Mouse (Mus musculus): Measurements from ENCODE around the gene Fbxo48.

The Fbxo48 gene

GRCm38 (mm10) chr11:16950976-16951760, at the start of gene Fbxo48:
Fbxo48 (plus strand) TSS chr11:16951375.
- DNase-seq (ENCODE audit: low read depth, low spot score), result peak; percentile 99

GRCm38 (mm10) chr11:16904302-16905011, 46.7 kb upstream of the Fbxo48 start:
- no peak for DNase-seq (ENCODE audit: low read depth, low spot score)

GRCm38 (mm10) chr11:16905012-16905332, 46.2 kb upstream of the Fbxo48 start:
- no peak for DNase-seq (ENCODE audit: low read depth, low spot score)

- no peak for DNase-seq (ENCODE audit: low read depth, low spot score)
These were observed 44.6 kb upstream of the Fbxo48 start for GRCm38 (mm10) chr11:16906530-16906929.

- no peak for DNase-seq (ENCODE audit: low read depth, low spot score)
These were observed 43.6 kb upstream of the Fbxo48 start for GRCm38 (mm10) chr11:16907517-16908129.

- DNase-seq (ENCODE audit: low read depth, low spot score), result no peak
These were observed 36.4 kb upstream of the Fbxo48 start for GRCm38 (mm10) chr11:16914756-16915155.

- peak; percentile 29 for DNase-seq (ENCODE audit: low read depth, low spot score)
These were observed 35.3 kb upstream of the Fbxo48 start for GRCm38 (mm10) chr11:16915850-16916249.

- DNase-seq (ENCODE audit: low read depth, low spot score), result no peak
These were observed 33.7 kb upstream of the Fbxo48 start for GRCm38 (mm10) chr11:16917512-16917911.

GRCm38 (mm10) chr11:16932159-16932558, 19.0 kb upstream of the Fbxo48 start:
- DNase-seq (ENCODE audit: low read depth, low spot score), result no peak

GRCm38 (mm10) chr11:16935577-16936236, 15.5 kb upstream of the Fbxo48 start:
- no peak for DNase-seq (ENCODE audit: low read depth, low spot score)

- no peak for DNase-seq (ENCODE audit: low read depth, low spot score)
These were observed 9.9 kb upstream of the Fbxo48 start for GRCm38 (mm10) chr11:16941103-16941793.

- no peak for DNase-seq (ENCODE audit: low read depth, low spot score)
These were observed 9.2 kb upstream of the Fbxo48 start for GRCm38 (mm10) chr11:16941973-16942452.

GRCm38 (mm10) chr11:16943016-16943415, 8.2 kb upstream of the Fbxo48 start:
- DNase-seq (ENCODE audit: low read depth, low spot score), result no peak

GRCm38 (mm10) chr11:16948756-16949155, 2.4 kb upstream of the Fbxo48 start:
- peak; percentile 42 for DNase-seq (ENCODE audit: low read depth, low spot score)

GRCm38 (mm10) chr11:16950226-16950975, 774 bp upstream of the Fbxo48 start:
- DNase-seq (ENCODE audit: low read depth, low spot score), result no peak

GRCm38 (mm10) chr11:16951761-16952010, 511 bp downstream of the Fbxo48 start:
- no peak for DNase-seq (ENCODE audit: low read depth, low spot score)

GRCm38 (mm10) chr11:16956115-16956862, 5.1 kb downstream of the Fbxo48 start:
- no peak for DNase-seq (ENCODE audit: low read depth, low spot score)

GRCm38 (mm10) chr11:16957030-16957429, 5.9 kb downstream of the Fbxo48 start:
- no peak for DNase-seq (ENCODE audit: low read depth, low spot score)

GRCm38 (mm10) chr11:16958520-16958919, 7.3 kb downstream of the Fbxo48 start:
- DNase-seq (ENCODE audit: low read depth, low spot score), result no peak

GRCm38 (mm10) chr11:16967806-16968205, 16.6 kb downstream of the Fbxo48 start:
- peak; percentile 41 for DNase-seq (ENCODE audit: low read depth, low spot score)
